Mouse (Mus musculus): ENCODE results near the gene Pde7b. TPM values are rescaled to one million over a fixed set of nuclear protein-coding genes. Genes with fewer than 3 reads are reported as not detected.

The Pde7b gene
- 5.4 and 6.7 TPM in 2 replicates for polyA plus RNA-seq (2015; fragmentation: Nextera tagmentation; extraction: Ambion mirVana)

DNA sequence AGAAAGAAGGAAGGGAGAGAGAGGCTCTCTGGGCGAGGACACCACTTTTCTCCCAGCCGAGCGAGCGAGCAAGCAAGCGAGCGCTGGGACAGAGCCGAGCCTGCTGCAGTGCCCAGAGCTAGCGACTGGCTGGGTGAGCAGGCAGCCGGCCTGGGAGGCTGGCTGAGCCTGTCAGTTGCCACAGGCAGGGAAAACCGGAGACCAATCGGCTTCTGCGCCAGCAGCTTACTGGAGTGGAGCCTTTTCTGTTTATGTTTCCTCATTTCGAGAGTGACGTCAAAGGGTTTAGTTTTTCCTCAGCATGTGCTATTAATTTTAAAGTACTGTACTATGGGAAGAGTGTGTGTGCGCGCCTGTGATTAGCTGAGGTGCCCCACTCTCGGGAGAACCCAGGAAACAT lies at the start of gene Pde7b:
Gene Pde7b, minus strand, starts transcription at position 173 of the 400 bp plus-strand sequence.
- 9% methylated on average over 17 of the region's 17 CpGs for WGBS
- ATAC-seq (replicated peaks; ENCODE audit: insufficient number of reproducible peaks, insufficient read depth, low FRiP score, low read depth), result peak; percentile 70

GRCm38 (mm10) chr10:20772056-20772455 lies 47.2 kb upstream of the Pde7b start:
- H3K9me3 ChIP-seq (replicated peaks), result no peaks in the 10 kb centered on the region
- no peak overlapping the region for H3K9ac ChIP-seq
- H3K27me3 ChIP-seq, result no peaks in the 10 kb centered on the region
- H3K27ac ChIP-seq, result no peak overlapping the region
- 72% methylated on average over 4 of the region's 4 CpGs for WGBS
- no peak overlapping the region for H3K4me3 ChIP-seq
- peaks cover 6% of the 10 kb centered on the region; the same call in 1 of the 2 replicates for H3K4me1 ChIP-seq (replicated peaks)
- no peak overlapping the region for H3K4me2 ChIP-seq
- no peaks in the 10 kb centered on the region for H3K36me3 ChIP-seq
- ATAC-seq (replicated peaks; ENCODE audit: insufficient number of reproducible peaks, insufficient read depth, low FRiP score, low read depth), result no peak

More for the DNA sequence above, at the start of gene Pde7b:
- peak within 1 kb of the TSS; percentile 70 for H3K27ac ChIP-seq
- no peaks in the 10 kb centered on the region for H3K9me3 ChIP-seq (replicated peaks)
- H3K9ac ChIP-seq, result peak within 1 kb of the TSS; percentile 40
- peak within 1 kb of the TSS; percentile 46 for H3K4me3 ChIP-seq
- H3K27me3 ChIP-seq, result no peaks in the 10 kb centered on the region
- H3K4me2 ChIP-seq, result peak within 1 kb of the TSS; percentile 56
- no peaks in the 10 kb centered on the region for H3K36me3 ChIP-seq
- H3K4me1 ChIP-seq (replicated peaks), result peaks cover 22% of the 10 kb centered on the region

DNA sequence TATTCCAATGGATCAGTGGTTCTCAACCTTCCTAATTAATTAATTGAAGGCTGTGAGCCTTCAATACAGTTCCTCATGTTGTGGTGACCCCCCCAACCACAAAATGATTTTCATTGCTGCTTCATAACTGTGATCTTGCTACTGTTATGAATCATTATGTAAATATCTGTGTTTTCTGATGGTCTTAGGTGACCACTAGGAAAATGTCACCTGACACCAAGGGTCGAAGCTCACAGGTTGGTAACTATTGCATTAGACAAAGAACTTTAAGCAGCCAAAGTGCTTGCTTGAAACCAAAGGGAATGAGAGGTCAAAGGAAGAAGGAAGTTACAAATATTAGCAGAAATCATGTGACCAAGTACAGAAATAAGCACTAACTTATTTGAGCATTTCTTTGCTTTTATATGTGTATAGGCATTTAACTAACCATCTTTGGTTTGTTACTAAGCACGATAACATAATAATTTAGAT lies 45.6 kb upstream of the Pde7b start:
- 90% methylated on average over 2 of the region's 2 CpGs for WGBS
- Histone ChIP-seq H3K36me3 (no peaks in the 10 kb centered on the region), H3K9me3 (replicated peaks) (no peaks in the 10 kb centered on the region), H3K4me3 (no peak overlapping the region), H3K4me2 (no peak overlapping the region), H3K4me1 (replicated peaks) (0 out of 2 replicates have a peak, but pooled peaks cover 4% of the 10 kb centered on the region), H3K27me3 (no peaks in the 10 kb centered on the region), H3K27ac (no peak overlapping the region), H3K9ac (no peak overlapping the region)
- no peak for ATAC-seq (replicated peaks; ENCODE audit: insufficient number of reproducible peaks, insufficient read depth, low FRiP score, low read depth)

- no peak overlapping the region for H3K4me3 ChIP-seq
- no peak overlapping the region for H3K27ac ChIP-seq
- no peaks in the 10 kb centered on the region for H3K27me3 ChIP-seq
- H3K9ac ChIP-seq, result no peak overlapping the region
- 0 out of 2 replicates have a peak, but pooled peaks cover 4% of the 10 kb centered on the region for H3K4me1 ChIP-seq (replicated peaks)
- no peaks in the 10 kb centered on the region for H3K36me3 ChIP-seq
- H3K9me3 ChIP-seq (replicated peaks), result no peaks in the 10 kb centered on the region
- ATAC-seq (replicated peaks; ENCODE audit: insufficient number of reproducible peaks, insufficient read depth, low FRiP score, low read depth), result no peak
- no peak overlapping the region for H3K4me2 ChIP-seq
- 80% methylated on average over 7 of the region's 7 CpGs for WGBS
Observed at GRCm38 (mm10) chr10:20769557-20770417, 44.9 kb upstream of the Pde7b start.

DNA sequence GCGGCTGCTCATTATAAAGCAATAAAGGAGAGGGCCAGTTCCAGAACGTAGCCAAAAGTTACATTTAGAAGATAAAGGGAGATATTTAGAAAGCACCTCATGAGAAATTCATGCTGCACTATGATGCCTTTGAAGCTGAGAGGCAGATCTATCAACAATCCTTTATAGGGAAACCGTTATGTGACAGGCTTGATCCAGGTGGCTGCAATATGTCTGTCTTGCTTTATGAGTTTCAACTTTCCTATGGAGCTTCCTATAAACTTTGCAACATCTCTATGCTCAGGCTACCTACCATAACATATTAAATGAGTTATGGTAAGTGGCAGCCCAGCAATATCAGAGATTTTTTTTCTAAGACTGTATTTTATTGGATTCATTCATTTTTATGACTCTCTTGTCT lies 39.5 kb upstream of the Pde7b start:
- H3K27me3 ChIP-seq, result no peaks in the 10 kb centered on the region
- H3K9ac ChIP-seq, result no peak overlapping the region
- no peak overlapping the region for H3K4me3 ChIP-seq
- H3K9me3 ChIP-seq (replicated peaks), result no peaks in the 10 kb centered on the region
- no peaks in the 10 kb centered on the region for H3K36me3 ChIP-seq
- WGBS, result 63% methylated on average over 3 of the region's 3 CpGs
- no peak overlapping the region for H3K4me2 ChIP-seq
- H3K4me1 ChIP-seq (replicated peaks), result no peaks in the 10 kb centered on the region
- ATAC-seq (replicated peaks; ENCODE audit: insufficient number of reproducible peaks, insufficient read depth, low FRiP score, low read depth), result no peak
- H3K27ac ChIP-seq, result no peak overlapping the region

- Histone ChIP-seq H3K9ac (no peak overlapping the region), H3K36me3 (no peaks in the 10 kb centered on the region), H3K27me3 (no peaks in the 10 kb centered on the region), H3K27ac (no peak overlapping the region), H3K4me1 (replicated peaks) (no peaks in the 10 kb centered on the region), H3K9me3 (replicated peaks) (no peaks in the 10 kb centered on the region), H3K4me2 (no peak overlapping the region), H3K4me3 (no peak overlapping the region)
- ATAC-seq (replicated peaks; ENCODE audit: insufficient number of reproducible peaks, insufficient read depth, low FRiP score, low read depth), result no peak
- WGBS, result 66% methylated on average over 1 of the region's 1 CpGs
Observed at GRCm38 (mm10) chr10:20758939-20759338, 34.1 kb upstream of the Pde7b start.

DNA sequence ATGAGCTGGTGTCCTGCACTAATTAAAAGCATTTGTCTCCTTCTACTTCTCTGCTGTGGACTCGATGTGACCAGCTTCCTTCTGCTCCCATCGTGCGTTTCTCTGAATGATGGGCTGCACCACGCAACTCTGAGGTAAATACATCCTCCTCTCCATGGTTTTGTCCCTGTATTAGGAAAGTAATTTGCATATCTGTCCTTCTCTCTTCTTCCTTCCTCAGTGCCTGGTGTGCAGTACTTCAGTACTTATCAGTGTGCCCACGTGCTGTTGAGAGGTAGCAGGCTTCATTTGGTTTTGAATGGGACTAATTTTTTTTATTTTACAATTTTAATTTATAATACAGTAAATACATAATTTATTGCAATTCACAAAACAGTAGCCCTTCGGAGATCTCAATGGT lies 33.4 kb upstream of the Pde7b start:
- no peak overlapping the region for H3K27ac ChIP-seq
- WGBS, result 69% methylated on average over 6 of the region's 6 CpGs
- ATAC-seq (replicated peaks; ENCODE audit: insufficient number of reproducible peaks, insufficient read depth, low FRiP score, low read depth), result no peak

GRCm38 (mm10) chr10:20756219-20756618 lies 31.3 kb upstream of the Pde7b start:
- Histone ChIP-seq H3K27ac (no peak overlapping the region), H3K4me3 (no peak overlapping the region), H3K9ac (no peak overlapping the region), H3K9me3 (replicated peaks) (no peaks in the 10 kb centered on the region), H3K27me3 (no peaks in the 10 kb centered on the region), H3K4me2 (no peak overlapping the region), H3K36me3 (no peaks in the 10 kb centered on the region), H3K4me1 (replicated peaks) (no peaks in the 10 kb centered on the region)
- no peak for ATAC-seq (replicated peaks; ENCODE audit: insufficient number of reproducible peaks, insufficient read depth, low FRiP score, low read depth)
- 80% methylated on average over 5 of the region's 5 CpGs for WGBS

More for the DNA sequence above, 33.4 kb upstream of the Pde7b start:
- no peak overlapping the region for H3K9ac ChIP-seq
- H3K4me1 ChIP-seq (replicated peaks), result no peaks in the 10 kb centered on the region
- H3K4me3 ChIP-seq, result no peak overlapping the region
- no peaks in the 10 kb centered on the region for H3K36me3 ChIP-seq
- H3K4me2 ChIP-seq, result no peak overlapping the region
- H3K27me3 ChIP-seq, result no peaks in the 10 kb centered on the region
- H3K9me3 ChIP-seq (replicated peaks), result no peaks in the 10 kb centered on the region

- Histone ChIP-seq H3K4me2 (no peak overlapping the region), H3K27me3 (no peaks in the 10 kb centered on the region), H3K4me3 (no peak overlapping the region), H3K9me3 (replicated peaks) (no peaks in the 10 kb centered on the region), H3K36me3 (no peaks in the 10 kb centered on the region), H3K9ac (no peak overlapping the region), H3K27ac (no peak overlapping the region), H3K4me1 (replicated peaks) (no peaks in the 10 kb centered on the region)
- 80% methylated on average over 1 of the region's 1 CpGs for WGBS
- no peak for ATAC-seq (replicated peaks; ENCODE audit: insufficient number of reproducible peaks, insufficient read depth, low FRiP score, low read depth)
Observed at GRCm38 (mm10) chr10:20752883-20753282, 28.0 kb upstream of the Pde7b start.

DNA sequence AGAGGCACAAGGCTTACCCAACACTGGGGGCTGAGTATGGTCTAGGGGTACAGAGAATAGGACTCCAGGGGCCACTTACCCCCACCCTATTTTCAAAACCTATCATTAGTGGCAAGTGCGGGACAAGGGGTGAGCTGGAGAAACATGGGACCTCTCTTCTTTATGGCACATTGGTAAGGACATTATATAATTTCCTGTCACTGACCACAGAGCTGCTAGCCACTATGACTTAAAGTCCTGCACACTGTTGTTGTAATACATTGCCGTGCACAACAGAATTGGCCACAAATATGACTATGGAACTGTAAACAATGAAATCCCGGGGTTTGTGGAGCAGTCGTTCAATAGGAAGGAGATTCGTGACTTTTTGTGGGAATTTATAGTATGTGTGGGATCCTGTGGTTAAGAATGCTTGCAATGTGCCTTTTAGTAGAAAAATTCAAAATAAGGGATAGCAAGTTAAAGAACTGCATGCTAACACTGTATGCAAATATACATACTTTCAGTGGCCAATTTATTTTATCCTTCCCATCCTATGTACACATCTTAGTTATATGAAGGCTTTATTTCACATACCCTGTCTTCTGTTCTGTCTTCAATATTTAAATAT lies 25.9 kb upstream of the Pde7b start:
- H3K4me1 ChIP-seq (replicated peaks), result no peaks in the 10 kb centered on the region
- no peak overlapping the region for H3K4me2 ChIP-seq
- no peak overlapping the region for H3K27ac ChIP-seq
- H3K4me3 ChIP-seq, result no peak overlapping the region
- no peaks in the 10 kb centered on the region for H3K27me3 ChIP-seq
- no peak overlapping the region for H3K9ac ChIP-seq
- no peaks in the 10 kb centered on the region for H3K36me3 ChIP-seq
- H3K9me3 ChIP-seq (replicated peaks), result no peaks in the 10 kb centered on the region
- ATAC-seq (replicated peaks; ENCODE audit: insufficient number of reproducible peaks, insufficient read depth, low FRiP score, low read depth), result no peak
- 91% methylated on average over 5 of the region's 5 CpGs for WGBS

GRCm38 (mm10) chr10:20748938-20749337 lies 24.1 kb upstream of the Pde7b start:
- no peak for ATAC-seq (replicated peaks; ENCODE audit: insufficient number of reproducible peaks, insufficient read depth, low FRiP score, low read depth)
- Histone ChIP-seq H3K4me3 (no peak overlapping the region), H3K27ac (no peak overlapping the region), H3K36me3 (no peaks in the 10 kb centered on the region), H3K9ac (no peak overlapping the region), H3K27me3 (no peaks in the 10 kb centered on the region), H3K4me2 (no peak overlapping the region), H3K9me3 (replicated peaks) (no peaks in the 10 kb centered on the region), H3K4me1 (replicated peaks) (no peaks in the 10 kb centered on the region)
- 91% methylated on average over 8 of the region's 8 CpGs for WGBS

Data from heart, embryonic 15.5 days (tissue).